Mouse (Mus musculus): ENCODE results near the gene Olfr20. TPM values are rescaled to one million over a fixed set of nuclear protein-coding genes. Genes with fewer than 3 reads are reported as not detected.
"Not testable (repeated sequence)": the region's sequence is repeated elsewhere in the genome, so short reads cannot be mapped to it uniquely, and the experiment has no call there.

Olfr20 gene
- polyA plus RNA-seq (2012; rRNA removed) = 0.38 TPM in 1 of 2 replicates, not detected in the other

DNA sequence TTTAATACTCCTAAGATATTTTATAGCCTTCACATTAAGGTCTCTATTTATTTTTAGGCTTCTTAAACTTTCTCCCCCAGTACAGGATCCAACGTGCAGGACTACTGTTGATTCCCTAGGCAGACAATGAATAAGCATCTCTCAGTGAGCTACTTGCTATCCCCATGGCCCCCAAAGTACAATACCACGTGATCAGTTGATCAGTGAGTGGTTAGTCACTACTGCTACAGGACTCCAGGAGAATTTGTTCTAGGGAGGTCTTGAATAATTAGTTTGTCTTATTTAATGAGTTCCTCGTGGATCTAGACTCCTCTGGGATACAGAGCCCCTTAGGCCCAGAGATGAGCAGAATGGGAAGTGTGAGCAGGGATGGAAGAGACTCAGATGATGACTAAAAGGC is at the start of gene Olfr20:
Olfr20 (plus strand) TSS at position 301 of the 400 bp plus-strand sequence.
- 60% methylated on average over 3 of the region's 3 CpGs for WGBS
- H3K36me3 ChIP-seq (ENCODE audit: control insufficient read depth, insufficient read depth, low read length) = no peaks in the 10 kb centered on the region
- H3K27me3 ChIP-seq (ENCODE audit: control insufficient read depth, insufficient read depth, low read length) = no peaks in the 10 kb centered on the region
- H3K4me3 ChIP-seq (ENCODE audit: control insufficient read depth, insufficient read depth, low read length) = no peak within 1 kb of the TSS
- no peak for DNase-seq
- TF ChIP-seq POLR2A (IDR thresholded peaks at IDR 0.05; ENCODE audit: control insufficient read depth, extremely low read depth, insufficient read depth, low read length, poor library complexity) (no peak), CTCF (IDR thresholded peaks at IDR 0.05; ENCODE audit: borderline replicate concordance, control insufficient read depth, extremely low read depth, insufficient read depth, low read length, poor library complexity) (no peak)
- no peak within 1 kb of the TSS for H3K27ac ChIP-seq (ENCODE audit: control insufficient read depth, insufficient read depth, low read length)
- no peaks in the 10 kb centered on the region for H3K4me1 ChIP-seq (replicated peaks; ENCODE audit: control insufficient read depth, insufficient read depth, low read length)

DNA sequence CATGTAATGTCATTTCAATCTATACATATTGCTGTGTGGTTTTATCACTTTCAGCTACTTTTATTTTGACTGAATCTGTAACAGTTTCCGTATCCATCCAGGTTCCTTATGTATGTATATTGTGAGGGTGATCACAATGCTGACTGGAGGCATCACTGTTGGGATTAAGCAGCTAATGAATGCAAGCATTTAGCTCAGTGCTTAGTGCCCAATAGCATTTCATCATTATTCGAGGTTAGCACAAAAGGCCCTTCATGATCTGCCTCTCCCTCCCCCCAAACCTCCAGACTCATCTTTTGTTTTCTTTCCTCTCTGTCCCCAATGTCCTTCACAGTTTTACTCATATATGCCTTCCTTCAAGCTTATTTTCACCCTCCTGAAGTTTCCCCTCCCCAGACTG is 47.5 kb upstream of the Olfr20 start:
- no peak for TF ChIP-seq POLR2A (IDR thresholded peaks at IDR 0.05; ENCODE audit: control insufficient read depth, extremely low read depth, insufficient read depth, low read length, poor library complexity)
- H3K27ac ChIP-seq (ENCODE audit: control insufficient read depth, insufficient read depth, low read length) = no peak overlapping the region

DNA sequence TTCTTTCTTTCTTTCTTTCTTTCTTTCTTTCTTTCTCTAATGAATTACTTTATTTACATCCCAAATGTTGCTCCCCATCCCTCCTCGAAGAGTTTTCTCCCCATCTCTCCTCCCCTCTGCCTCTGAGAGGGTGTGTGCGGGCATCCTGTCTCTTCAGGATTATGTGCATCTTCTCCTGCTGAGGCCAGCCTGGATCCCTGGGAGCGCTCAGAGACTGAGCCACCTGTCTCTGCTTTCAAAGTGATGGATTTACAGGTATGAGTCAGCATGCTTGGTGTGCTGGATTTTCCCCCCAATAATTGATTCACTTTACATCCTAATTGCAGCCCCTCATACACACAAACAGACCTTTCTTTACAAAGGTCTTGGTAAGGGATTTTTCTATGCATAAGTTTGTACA is 34.6 kb upstream of the Olfr20 start:
- H3K4me1 ChIP-seq (replicated peaks; ENCODE audit: control insufficient read depth, insufficient read depth, low read length) = no peaks in the 10 kb centered on the region
- no peak for DNase-seq
- no peaks in the 10 kb centered on the region for H3K27me3 ChIP-seq (ENCODE audit: control insufficient read depth, insufficient read depth, low read length)
- 72% methylated on average over 3 of the region's 3 CpGs for WGBS
- H3K27ac ChIP-seq (ENCODE audit: control insufficient read depth, insufficient read depth, low read length) = no peak overlapping the region
- no peaks in the 10 kb centered on the region for H3K36me3 ChIP-seq (ENCODE audit: control insufficient read depth, insufficient read depth, low read length)
- H3K4me3 ChIP-seq (ENCODE audit: control insufficient read depth, insufficient read depth, low read length) = no peak overlapping the region
- no peak for TF ChIP-seq CTCF (IDR thresholded peaks at IDR 0.05; ENCODE audit: borderline replicate concordance, control insufficient read depth, extremely low read depth, insufficient read depth, low read length, poor library complexity)
- no peak for TF ChIP-seq POLR2A (IDR thresholded peaks at IDR 0.05; ENCODE audit: control insufficient read depth, extremely low read depth, insufficient read depth, low read length, poor library complexity)

More for the DNA sequence above, 47.5 kb upstream of the Olfr20 start:
- Histone ChIP-seq H3K4me1 (replicated peaks; ENCODE audit: control insufficient read depth, insufficient read depth, low read length) (no peaks in the 10 kb centered on the region), H3K36me3 (ENCODE audit: control insufficient read depth, insufficient read depth, low read length) (no peaks in the 10 kb centered on the region), H3K4me3 (ENCODE audit: control insufficient read depth, insufficient read depth, low read length) (no peak overlapping the region), H3K27me3 (ENCODE audit: control insufficient read depth, insufficient read depth, low read length) (no peaks in the 10 kb centered on the region)
- no peak for DNase-seq
- WGBS = 69% methylated on average over 2 of the region's 2 CpGs

DNA sequence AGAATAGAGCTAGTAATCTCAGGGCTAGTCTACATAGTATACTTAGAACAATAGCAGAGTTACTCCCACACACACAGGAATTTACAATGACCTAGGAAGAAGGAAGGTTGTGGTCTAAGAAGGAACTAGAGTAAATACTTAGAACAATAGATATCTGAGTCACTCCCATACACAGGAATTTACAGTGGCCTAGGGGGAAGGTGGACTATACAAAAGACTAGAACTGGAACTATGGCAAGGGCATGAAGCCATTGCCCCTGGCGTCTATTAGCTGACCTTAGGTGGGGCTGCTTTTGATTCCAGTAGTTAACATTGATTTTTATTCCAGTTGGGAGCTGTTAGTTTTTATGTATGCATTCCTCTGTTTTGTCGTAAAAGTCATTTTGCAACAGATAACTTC is 32.0 kb upstream of the Olfr20 start:
- not testable (repeated sequence) for DNase-seq; H3K27ac ChIP-seq (ENCODE audit: control insufficient read depth, insufficient read depth, low read length); H3K27me3 ChIP-seq (ENCODE audit: control insufficient read depth, insufficient read depth, low read length); H3K36me3 ChIP-seq (ENCODE audit: control insufficient read depth, insufficient read depth, low read length); H3K4me1 ChIP-seq (replicated peaks; ENCODE audit: control insufficient read depth, insufficient read depth, low read length); H3K4me3 ChIP-seq (ENCODE audit: control insufficient read depth, insufficient read depth, low read length)
- WGBS = 79% methylated on average over 2 of the region's 2 CpGs

DNA sequence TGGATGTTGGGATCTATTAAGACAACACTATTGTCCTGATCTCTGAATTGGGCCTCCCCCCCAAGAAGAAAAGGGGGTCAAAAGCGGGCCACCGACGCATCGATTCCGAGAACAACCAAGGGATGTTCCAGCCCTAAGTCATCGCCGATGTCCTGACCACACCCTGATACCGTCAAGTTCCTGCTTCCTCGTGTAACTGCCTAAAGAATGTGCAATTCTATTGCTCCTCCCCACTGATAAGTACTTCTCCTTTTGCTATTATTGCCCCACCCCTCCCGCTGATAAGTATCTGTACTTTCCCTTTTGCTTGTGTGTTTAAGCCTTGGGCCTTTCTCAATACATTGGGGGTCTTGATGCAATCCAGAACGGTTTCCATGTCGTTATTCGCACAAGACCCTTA is 29.5 kb upstream of the Olfr20 start:
- H3K27me3 ChIP-seq (ENCODE audit: control insufficient read depth, insufficient read depth, low read length); H3K4me1 ChIP-seq (replicated peaks; ENCODE audit: control insufficient read depth, insufficient read depth, low read length); H3K27ac ChIP-seq (ENCODE audit: control insufficient read depth, insufficient read depth, low read length); H3K36me3 ChIP-seq (ENCODE audit: control insufficient read depth, insufficient read depth, low read length); H3K4me3 ChIP-seq (ENCODE audit: control insufficient read depth, insufficient read depth, low read length); DNase-seq: not testable (repeated sequence)
- WGBS = 92% methylated on average over 13 of the region's 13 CpGs

DNA sequence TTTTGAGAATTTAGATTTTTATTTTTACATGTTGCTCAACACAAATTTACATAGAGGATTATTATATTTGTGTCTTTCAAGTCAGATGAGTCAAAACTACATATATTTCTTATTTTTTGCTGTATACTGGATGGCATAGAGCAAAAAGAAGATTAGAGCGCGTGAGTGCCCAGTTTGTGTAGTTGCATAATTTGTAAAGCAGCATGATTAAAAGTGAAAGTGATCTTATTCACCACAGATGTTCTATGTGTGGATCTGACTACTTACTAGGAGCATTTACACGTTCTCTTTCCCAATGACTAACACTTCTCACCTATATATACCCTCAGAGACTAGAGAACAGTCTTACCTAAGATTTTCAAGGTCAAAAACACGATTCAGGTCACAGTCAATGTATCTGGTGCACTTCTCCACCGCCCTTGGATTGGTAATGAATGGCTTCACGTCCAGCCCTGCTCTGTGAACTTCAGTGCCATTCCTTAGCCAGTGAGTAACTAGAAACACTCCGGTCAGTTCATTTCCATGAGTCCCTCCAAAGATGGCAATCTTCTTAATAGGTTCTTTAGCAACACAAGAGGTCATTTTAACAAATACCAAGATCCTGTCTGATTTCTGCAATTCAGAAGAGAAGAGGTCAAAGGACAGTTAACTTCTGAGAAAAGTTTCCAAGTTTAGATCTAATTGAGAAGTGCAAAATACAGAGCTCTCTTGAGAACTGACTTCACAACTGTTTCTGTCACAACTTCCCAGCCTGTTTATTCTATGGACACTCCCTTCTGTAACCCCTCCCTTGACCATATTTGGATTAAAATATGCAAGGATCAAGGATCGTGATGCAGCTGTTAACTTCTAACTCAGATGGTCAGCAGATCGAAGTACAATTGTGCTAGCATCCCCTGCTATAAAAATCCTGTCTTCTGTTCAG is 26.4 kb upstream of the Olfr20 start:
- 79% methylated on average over 9 of the region's 9 CpGs for WGBS
- no peak for DNase-seq
- Histone ChIP-seq H3K4me1 (replicated peaks; ENCODE audit: control insufficient read depth, insufficient read depth, low read length) (no peaks in the 10 kb centered on the region), H3K36me3 (ENCODE audit: control insufficient read depth, insufficient read depth, low read length) (no peaks in the 10 kb centered on the region), H3K27ac (ENCODE audit: control insufficient read depth, insufficient read depth, low read length) (no peak overlapping the region), H3K27me3 (ENCODE audit: control insufficient read depth, insufficient read depth, low read length) (no peaks in the 10 kb centered on the region), H3K4me3 (ENCODE audit: control insufficient read depth, insufficient read depth, low read length) (no peak overlapping the region)
- TF ChIP-seq CTCF (IDR thresholded peaks at IDR 0.05; ENCODE audit: borderline replicate concordance, control insufficient read depth, extremely low read depth, insufficient read depth, low read length, poor library complexity) (no peak), POLR2A (IDR thresholded peaks at IDR 0.05; ENCODE audit: control insufficient read depth, extremely low read depth, insufficient read depth, low read length, poor library complexity) (no peak)

DNA sequence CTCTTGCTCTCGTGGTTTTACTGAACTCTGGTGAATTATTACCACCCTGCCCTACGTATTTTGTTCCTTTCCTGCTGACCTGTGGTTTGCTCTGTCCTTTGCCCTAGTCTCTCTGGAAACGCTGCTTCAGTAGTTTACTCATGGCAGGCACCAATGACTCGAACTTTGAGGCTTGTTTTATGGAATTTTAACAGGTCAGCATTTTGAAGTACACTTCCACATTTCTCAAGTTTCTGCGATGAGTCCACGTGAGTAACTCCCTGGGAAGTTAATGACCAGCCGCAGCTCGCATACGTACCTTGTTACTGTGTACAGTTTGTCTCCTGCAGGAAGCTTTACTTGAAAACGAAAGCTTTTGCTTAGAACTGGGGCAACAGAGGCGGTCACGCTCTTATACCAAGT is 24.1 kb upstream of the Olfr20 start:
- 23% methylated on average over 12 of the region's 12 CpGs for WGBS
- H3K4me3 ChIP-seq (ENCODE audit: control insufficient read depth, insufficient read depth, low read length) = no peak overlapping the region
- DNase-seq = no peak

More for the DNA sequence above, 24.1 kb upstream of the Olfr20 start:
- Histone ChIP-seq H3K27ac (ENCODE audit: control insufficient read depth, insufficient read depth, low read length) (no peak overlapping the region), H3K4me1 (replicated peaks; ENCODE audit: control insufficient read depth, insufficient read depth, low read length) (no peaks in the 10 kb centered on the region), H3K27me3 (ENCODE audit: control insufficient read depth, insufficient read depth, low read length) (no peaks in the 10 kb centered on the region), H3K36me3 (ENCODE audit: control insufficient read depth, insufficient read depth, low read length) (no peaks in the 10 kb centered on the region)
- TF ChIP-seq CTCF (IDR thresholded peaks at IDR 0.05; ENCODE audit: borderline replicate concordance, control insufficient read depth, extremely low read depth, insufficient read depth, low read length, poor library complexity) = no peak
- no peak for TF ChIP-seq POLR2A (IDR thresholded peaks at IDR 0.05; ENCODE audit: control insufficient read depth, extremely low read depth, insufficient read depth, low read length, poor library complexity)

All from thymus, adult 2 months (tissue).